Mouse (Mus musculus): Measurements from ENCODE around the gene Dennd1b.

DNA sequence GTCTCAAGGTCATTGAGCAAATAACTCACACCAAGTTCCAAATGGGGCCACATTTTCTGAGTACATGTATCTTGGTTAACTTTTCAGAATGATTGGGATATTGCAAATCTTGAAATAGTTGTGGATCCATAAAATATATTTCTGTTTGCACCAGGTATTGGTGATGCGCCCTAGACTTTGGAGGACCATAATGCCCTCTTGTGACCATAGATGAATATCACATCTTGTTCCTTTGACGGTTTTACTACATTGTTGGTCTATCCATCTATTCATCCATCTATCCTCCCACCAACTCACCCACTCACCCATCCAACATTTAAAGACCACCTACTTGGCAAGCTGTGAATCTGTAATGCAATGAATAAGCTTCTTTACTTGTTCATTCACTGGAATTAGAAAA lies 120.1 kb downstream of the Dennd1b start:
- TF ChIP-seq POLR2A (IDR thresholded peaks at IDR 0.05; ENCODE audit: low read depth, low read length) (no peak), CTCF (IDR thresholded peaks at IDR 0.05; ENCODE audit: extremely low read depth, insufficient read depth, insufficient read length, insufficient replicate concordance) (no peak)
